Mouse (Mus musculus) adrenal gland (tissue): ENCODE data around the gene Akr1b3.

ENCODE experiments used
- intact Hi-C: fragments of 180-260 bp; cut with DNase I; formaldehyde crosslinking; loops from one replicate; pipeline ENCODE4 v1.15.1; 2025

Akr1b3 gene

DNA sequence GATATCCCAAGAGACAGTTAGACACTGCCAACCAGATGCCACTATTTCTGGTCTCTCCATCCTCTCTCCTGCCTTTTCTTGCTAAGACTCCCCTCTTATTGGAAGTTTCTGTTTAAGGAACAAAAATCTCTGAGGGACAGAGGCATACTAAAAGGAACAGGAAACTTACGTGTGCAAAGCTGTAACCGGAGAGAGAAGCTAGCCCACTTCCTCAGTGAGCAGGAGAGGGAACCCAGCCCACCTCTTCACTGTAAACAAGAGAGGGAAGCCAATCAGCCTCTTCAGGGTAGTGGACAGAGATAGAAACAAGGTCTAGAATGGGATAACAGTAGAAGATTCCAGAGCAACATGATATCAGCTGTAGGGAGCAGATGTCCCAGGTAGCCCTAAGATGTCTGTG lies 44.2 kb downstream of the Akr1b3 start:
- intact Hi-C loops, result loop anchor here (10.0 kb wide), 1 partner anchor 228 kb away; no protein-coding TSS in a partner anchor

DNA sequence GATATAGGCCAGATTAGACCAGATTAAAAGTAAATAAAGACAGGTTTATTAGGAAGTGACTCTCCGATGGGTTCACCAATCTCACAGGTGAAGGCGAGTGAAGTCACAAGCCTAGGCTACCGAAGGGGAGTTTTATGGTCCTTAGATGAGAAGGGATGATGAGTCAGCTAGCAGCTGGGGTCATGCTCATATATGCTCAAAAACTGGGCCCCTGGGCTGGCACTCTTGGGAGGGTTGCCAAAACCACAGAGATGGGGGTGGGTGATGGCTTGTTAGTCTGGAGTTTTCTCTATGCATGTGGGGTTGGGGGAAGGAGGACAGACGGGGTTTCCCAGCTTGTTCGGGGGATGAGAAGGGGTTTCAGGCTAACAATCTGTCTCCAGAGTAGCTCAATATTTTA lies 44.8 kb downstream of the Akr1b3 start:
- intact Hi-C loops, result loop anchor here (10.0 kb wide), 1 partner anchor 228 kb away; no protein-coding TSS in a partner anchor

DNA sequence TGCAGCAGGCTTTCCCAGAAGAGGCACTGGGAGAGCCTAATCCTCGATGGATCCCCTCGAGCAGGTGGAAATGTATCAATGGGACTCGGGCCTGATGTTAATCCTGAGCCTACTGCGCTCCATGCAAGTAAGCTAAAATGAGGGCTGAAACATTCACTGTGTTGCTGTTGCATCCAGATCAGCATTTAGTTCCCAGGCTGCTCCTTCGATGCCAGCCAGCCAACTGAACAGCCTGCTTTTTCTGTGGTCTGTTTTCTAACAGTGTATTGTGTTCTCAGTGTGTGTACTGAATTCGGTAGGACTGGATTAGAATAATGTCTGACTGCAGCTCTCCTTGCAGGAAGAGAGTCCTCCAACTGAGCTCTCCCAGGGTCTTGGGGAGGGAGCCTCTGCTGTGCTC lies 46.6 kb downstream of the Akr1b3 start:
- intact Hi-C loops, result loop anchor here (10.0 kb wide), 1 partner anchor 226 kb away; no protein-coding TSS in a partner anchor

DNA sequence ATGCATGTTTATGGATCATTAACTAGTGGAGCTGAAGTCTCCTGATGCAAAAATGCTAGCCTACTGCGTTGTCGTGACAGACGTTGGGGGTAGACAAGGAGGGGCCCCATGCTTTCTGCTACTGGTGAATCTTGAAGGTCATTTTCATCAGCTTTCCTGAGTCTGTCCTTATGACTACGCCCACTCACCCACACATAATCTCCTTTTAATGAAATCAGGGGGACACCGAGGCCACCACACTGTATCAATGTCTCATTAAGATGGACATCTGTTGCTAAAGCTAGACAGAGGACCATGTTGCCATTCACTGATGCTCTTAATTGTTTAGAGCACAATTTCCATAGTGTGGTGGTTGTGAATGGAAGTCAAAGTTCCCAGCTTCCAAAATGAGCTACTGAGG lies 58.7 kb downstream of the Akr1b3 start:
- intact Hi-C loops, result no loop called here
